Mouse (Mus musculus): ENCODE data around the gene Jaml. TPM values are rescaled to one million over a fixed set of nuclear protein-coding genes. Genes with fewer than 3 reads are reported as not detected.

Jaml gene
- polyA plus RNA-seq, 1 experiment from 2014 or later = 0.31 TPM

Other genes starting within 250 kb of the Jaml start
- gene Kmt2a, start 197.9 kb upstream of the Jaml start, polyA plus RNA-seq (2015; fragmentation: Nextera tagmentation; extraction: Ambion mirVana) = 23.2 and 25.9 TPM in 2 replicates
- 802 and 842 TPM in 2 replicates for gene Atp5l, start 158.4 kb upstream of the Jaml start, polyA plus RNA-seq (2015; fragmentation: Nextera tagmentation; extraction: Ambion mirVana)
- 34.6 and 35.1 TPM in 2 replicates for gene Ube4a, start 113.6 kb upstream of the Jaml start, polyA plus RNA-seq (2015; fragmentation: Nextera tagmentation; extraction: Ambion mirVana)
- not detected in 2 replicates for gene Cd3g, start 98.8 kb upstream of the Jaml start, polyA plus RNA-seq (2015; fragmentation: Nextera tagmentation; extraction: Ambion mirVana)
- gene Cd3d, start 97.4 kb upstream of the Jaml start, polyA plus RNA-seq (2015; fragmentation: Nextera tagmentation; extraction: Ambion mirVana) = not detected in 2 replicates
- 0.18 TPM in 1 of 2 replicates, not detected in the other for gene Cd3e, start 69.6 kb upstream of the Jaml start, polyA plus RNA-seq (2015; fragmentation: Nextera tagmentation; extraction: Ambion mirVana)
- gene Mpzl2, start 39.4 kb upstream of the Jaml start, polyA plus RNA-seq (2015; fragmentation: Nextera tagmentation; extraction: Ambion mirVana) = 2.6 and 3.3 TPM in 2 replicates
- 1.3 TPM in 2 replicates for gene Mpzl3, start 24.0 kb upstream of the Jaml start, polyA plus RNA-seq (2015; fragmentation: Nextera tagmentation; extraction: Ambion mirVana)
- gene Scn2b, start 38.6 kb downstream of the Jaml start, polyA plus RNA-seq (2015; fragmentation: Nextera tagmentation; extraction: Ambion mirVana) = 10.3 TPM in 2 replicates
- 0.31 and 0.55 TPM in 2 replicates for gene Scn4b, start 59.2 kb downstream of the Jaml start, polyA plus RNA-seq (2015; fragmentation: Nextera tagmentation; extraction: Ambion mirVana)
- not detected in 2 replicates for gene BC049352, start 102.8 kb downstream of the Jaml start, polyA plus RNA-seq (2015; fragmentation: Nextera tagmentation; extraction: Ambion mirVana)
- gene Tmprss4, start 124.9 kb downstream of the Jaml start, polyA plus RNA-seq (2015; fragmentation: Nextera tagmentation; extraction: Ambion mirVana) = 0.14 TPM in 1 of 2 replicates, not detected in the other
- gene Il10ra, start 190.0 kb downstream of the Jaml start, polyA plus RNA-seq (2015; fragmentation: Nextera tagmentation; extraction: Ambion mirVana) = 0.62 and 1.0 TPM in 2 replicates
- gene Tmprss13, start 239.9 kb downstream of the Jaml start, polyA plus RNA-seq (2015; fragmentation: Nextera tagmentation; extraction: Ambion mirVana) = not detected in 2 replicates

Data from hindbrain, embryonic 15.5 days (tissue).